Mouse (Mus musculus) gastrocnemius, adult 18-20 months (tissue): ENCODE results near the gene Tmem63c. TPM values are rescaled to one million over a fixed set of nuclear protein-coding genes. Genes with fewer than 3 reads are reported as not detected.

Experiments
- DNase-seq: peaks from one replicate; pipeline ENCODE4 v3.0.0; 2021; ENCODE audit warnings: low spot score
- microRNA-seq: library from miRNA; unstranded; fragments of <30 nt; microRNA quantifications from one replicate; pipeline ENCODE4 v1.2.0, GENCODE M21; 2021
- total RNA-seq, 2 experiments: library from RNA; stranded (reverse); gene quantifications; 2 replicates each; pipeline ENCODE4 v1.2.3; 2021

Gene Tmem63c
- total RNA-seq, 2 experiments from 2014 or later: not detected

- no peak for DNase-seq
Measured at GRCm38 (mm10) chr12:87130224-87130623, 109.1 kb downstream of the Tmem63c start.

DNA sequence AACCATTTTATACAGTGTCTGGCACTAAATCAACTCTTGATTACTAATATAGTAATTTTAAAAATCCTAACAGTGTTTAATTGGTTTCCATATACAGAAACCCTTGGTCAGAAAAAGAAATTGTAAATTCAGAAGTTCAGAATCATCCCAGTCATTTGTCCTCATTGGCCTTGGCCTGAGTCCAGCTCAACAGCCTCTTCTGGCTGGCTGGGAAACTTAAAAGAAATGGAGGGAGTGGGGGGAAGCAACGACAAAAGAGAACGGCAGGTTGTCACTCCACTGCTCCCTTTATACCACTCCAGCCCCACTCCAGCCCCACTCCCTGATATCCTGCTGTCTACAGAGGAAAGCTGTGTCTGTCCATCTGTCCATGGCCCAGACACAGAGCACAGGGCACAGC, 110.0 kb downstream of the Tmem63c start:
- DNase-seq: no peak

DNA sequence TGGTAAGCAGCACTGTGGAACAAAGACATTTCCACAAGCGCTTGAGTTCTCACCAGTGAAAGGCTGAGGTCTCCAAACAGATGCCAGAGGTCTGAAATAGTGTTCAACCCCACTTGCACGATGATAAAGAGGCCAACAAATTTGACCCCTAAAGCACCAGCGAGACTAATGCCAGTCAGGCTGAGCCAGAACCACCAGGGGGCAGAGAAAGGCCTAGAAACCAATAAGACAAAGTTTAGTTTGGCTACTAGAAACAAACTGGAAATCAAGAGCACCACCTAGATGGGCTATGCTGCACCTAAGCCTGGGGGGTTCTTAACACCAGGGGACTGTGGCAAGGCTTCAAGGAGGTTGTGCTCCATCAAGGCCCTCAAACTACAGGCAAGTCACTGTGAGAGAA, 110.5 kb downstream of the Tmem63c start:
- no peak for DNase-seq

DNA sequence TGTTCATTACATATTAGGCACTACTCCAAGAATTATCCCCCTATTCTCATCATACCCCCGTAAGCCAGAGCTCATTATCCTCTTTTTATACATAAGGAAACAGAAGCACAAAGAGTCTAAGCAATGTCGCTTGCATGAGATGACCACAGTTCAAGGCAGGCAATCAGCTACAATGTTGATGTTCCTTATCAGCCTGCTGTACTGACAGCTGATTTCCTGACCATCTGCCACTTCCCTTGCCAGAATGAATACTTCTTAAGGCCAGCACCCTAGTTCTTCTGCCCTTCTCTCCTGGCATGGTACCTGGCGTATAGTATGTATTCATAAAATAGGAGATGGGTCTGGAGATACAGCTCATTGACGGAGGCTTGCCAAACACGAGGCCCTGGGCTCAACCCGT, 111.1 kb downstream of the Tmem63c start:
- DNase-seq: no peak

DNA sequence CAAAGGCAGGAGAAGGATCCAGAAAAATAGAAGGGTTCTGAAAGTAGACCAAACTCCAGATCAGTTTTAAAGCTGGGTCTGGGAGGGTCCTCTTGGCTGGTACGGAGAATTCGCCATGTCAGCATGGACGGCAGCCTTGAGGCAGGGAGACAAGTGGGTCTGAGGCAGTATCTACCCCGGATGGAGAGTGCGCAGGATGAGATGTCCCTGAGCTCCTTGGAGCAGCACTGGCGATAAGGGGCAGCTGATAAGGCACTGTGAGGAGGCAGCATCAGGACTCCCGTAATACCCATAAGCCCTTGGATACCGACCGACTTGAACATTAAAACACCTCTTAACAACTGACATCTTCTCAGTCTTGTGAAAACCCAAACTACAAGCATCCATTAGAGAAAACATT, 111.6 kb downstream of the Tmem63c start:
- DNase-seq: no peak

DNA sequence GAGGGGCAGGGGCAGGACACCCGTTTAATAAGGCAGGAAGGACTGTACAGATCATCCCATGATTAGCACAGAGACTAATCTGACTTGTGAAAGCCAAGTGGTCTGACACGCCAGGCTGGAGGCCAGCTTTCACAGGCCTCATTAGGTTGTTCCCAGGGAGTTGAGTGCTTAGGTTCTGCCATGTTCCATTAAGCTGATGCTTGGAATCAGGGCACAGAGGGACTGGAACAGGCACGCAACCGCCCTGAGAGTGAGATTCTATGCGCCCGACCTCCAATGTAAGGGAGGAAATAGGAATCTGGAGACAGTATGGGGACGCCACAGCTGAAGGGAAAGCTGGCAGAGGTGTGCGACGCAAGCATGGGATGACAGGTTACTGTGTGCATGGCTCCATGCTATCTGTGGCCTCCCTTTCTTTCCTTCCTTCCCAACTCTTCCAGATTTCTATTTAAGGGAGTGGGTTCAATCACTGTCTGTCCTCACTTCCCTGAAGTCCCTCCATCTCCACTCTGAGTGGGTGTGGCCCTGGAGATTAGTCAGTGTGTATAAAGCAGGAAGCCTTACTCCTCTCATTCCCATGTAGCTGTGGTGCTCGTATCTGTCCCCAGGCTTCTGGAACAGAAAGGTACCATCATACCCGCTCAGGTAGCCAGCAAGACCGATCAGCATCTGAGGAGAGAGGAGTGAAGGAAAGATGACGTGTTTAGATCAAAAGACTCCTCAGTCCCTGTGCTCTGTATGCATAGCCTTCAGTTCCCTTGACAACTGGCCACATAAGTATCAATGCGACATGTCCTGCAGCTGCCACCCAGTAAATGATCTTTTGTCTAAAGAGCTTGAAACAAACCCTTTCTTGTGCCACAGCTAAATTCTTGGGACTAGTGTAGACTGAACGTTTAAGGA, 116.5 kb downstream of the Tmem63c start:
- DNase-seq: no peak

- no peak for DNase-seq
Measured at GRCm38 (mm10) chr12:87138342-87138701, 117.2 kb downstream of the Tmem63c start.

DNA sequence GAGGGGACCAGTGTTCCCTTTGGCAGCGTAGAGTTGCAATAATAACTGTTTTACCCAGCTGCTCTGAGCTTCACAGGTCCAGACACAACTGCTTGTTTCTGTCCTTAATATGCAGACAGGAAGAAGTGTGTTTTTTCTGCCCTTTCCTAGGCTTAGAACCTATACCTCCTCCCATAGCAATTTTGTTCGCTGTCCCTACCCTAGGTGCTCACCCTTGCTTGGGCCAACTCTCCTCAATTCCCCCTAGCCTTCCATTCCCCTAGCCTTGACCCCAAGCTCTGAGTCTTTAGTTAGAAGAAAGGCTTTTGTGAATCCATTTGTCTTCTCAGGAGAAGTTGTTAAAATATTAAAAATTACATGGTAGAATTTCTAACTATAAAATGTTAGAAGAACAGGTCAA, 117.6 kb downstream of the Tmem63c start:
- DNase-seq: no peak

Small RNA genes lying within 50 kb of the gene (microRNA-seq; reads per million reads assigned to microRNA genes)
- gene Gm25847: not detected

Other genes starting within 250 kb of the Tmem63c start
- 10 to 100 TPM; 20.3 to 24.8 TPM for gene Irf2bpl, start 136.5 kb upstream of the Tmem63c start, total RNA-seq
- gene Cipc, start 74.3 kb upstream of the Tmem63c start, total RNA-seq: 10 to 100 TPM; 30.9 to 34.6 TPM
- not detected for gene Zdhhc22, start 30.9 kb upstream of the Tmem63c start, total RNA-seq
- not detected for gene Ngb, start 81.2 kb downstream of the Tmem63c start, total RNA-seq
- 10 to 100 TPM; 35.6 to 42.6 TPM for gene Gstz1, start 125.8 kb downstream of the Tmem63c start, total RNA-seq
- 1 to 10 TPM; 4.1 to 5.3 TPM for gene Pomt2, start 126.6 kb downstream of the Tmem63c start, total RNA-seq
- under 1 TPM in 1 of 2 experiments, not detected in 1; 0.25 TPM for gene Samd15, start 178.4 kb downstream of the Tmem63c start, total RNA-seq
- gene Tmed8, start 179.1 kb downstream of the Tmem63c start, total RNA-seq: 1 to 10 TPM; 1.3 to 1.4 TPM
- gene Noxred1, start 217.4 kb downstream of the Tmem63c start, total RNA-seq: under 1 TPM; 0.55 to 0.94 TPM
- gene Vipas39, start 244.9 kb downstream of the Tmem63c start, total RNA-seq: 1 to 10 TPM; 6.1 to 9.1 TPM
- gene Ahsa1, start 245.1 kb downstream of the Tmem63c start, total RNA-seq: 100 to 1,000 TPM; 121 to 129 TPM